Mouse (Mus musculus): ENCODE results near the gene Nfkb2. TPM values are rescaled to one million over a fixed set of nuclear protein-coding genes. Genes with fewer than 3 reads are reported as not detected.

The Nfkb2 gene
- 68.3 and 139 TPM in 2 replicates for polyA plus RNA-seq (2012; rRNA removed; ENCODE audit: low replicate concordance)

DNA sequence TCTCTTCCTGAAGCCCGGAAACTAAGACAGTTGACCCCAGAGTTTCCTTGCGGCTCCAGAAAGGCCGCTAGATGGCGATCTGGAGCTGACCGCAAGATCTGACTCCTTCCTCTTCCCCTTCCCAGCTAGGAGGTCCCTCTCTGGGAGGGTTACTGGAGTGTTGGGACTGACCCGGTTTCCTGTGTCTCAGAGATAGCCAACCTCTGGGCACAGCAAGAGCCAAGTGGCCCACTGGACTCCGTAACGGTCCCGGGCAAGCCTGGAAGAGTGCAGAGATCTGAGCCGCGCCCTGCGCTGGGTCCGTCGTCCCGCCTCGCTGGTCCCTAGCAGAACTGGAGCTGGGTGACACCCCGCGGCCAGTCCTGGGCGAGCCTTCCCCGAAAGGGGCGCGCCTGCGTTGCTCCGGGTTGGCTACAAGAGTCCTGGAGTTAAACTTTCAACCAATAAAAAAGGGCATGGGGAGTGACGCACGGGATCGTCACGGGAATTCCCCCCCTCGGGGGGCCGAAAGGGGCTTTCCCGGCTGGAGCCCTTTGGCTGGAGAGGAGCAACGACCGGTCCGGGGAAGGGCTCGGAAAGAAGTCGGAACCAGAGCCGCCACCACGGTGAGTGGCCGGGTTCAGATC, at the start of gene Nfkb2:
Gene Nfkb2 (plus strand): TSS at position 105 of the 626 bp plus-strand sequence.

DNA sequence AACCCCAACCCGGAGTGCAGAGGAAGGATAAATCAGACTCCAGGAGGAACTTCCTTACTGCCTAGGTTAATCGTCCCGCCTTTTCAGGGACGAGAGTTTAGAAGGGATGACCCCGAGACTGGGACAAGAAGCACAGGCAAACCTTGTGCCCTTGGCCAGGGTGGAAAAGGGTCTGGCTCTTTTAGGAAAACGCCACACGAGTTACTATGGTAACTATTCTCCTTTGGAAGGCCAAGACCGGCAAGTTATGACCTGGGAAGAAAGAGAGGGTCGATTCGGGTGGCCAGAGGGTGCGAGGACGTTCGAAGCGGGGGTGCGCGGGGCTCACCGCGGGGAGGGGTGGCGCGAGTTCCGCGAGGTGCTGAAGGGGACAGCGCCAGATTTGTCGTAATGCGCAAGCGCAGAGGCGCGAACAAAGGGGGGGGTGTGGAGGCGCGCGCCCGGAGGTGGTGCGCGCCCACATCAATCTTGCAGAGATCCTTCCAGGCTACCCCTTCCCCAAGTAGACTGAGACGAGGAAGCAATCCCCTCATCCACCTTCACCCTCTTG, 22.7 kb downstream of the Nfkb2 start, which contains the start of gene Psd:
Gene Psd (minus strand): TSS at position 401 of the 550 bp plus-strand sequence.

DNA sequence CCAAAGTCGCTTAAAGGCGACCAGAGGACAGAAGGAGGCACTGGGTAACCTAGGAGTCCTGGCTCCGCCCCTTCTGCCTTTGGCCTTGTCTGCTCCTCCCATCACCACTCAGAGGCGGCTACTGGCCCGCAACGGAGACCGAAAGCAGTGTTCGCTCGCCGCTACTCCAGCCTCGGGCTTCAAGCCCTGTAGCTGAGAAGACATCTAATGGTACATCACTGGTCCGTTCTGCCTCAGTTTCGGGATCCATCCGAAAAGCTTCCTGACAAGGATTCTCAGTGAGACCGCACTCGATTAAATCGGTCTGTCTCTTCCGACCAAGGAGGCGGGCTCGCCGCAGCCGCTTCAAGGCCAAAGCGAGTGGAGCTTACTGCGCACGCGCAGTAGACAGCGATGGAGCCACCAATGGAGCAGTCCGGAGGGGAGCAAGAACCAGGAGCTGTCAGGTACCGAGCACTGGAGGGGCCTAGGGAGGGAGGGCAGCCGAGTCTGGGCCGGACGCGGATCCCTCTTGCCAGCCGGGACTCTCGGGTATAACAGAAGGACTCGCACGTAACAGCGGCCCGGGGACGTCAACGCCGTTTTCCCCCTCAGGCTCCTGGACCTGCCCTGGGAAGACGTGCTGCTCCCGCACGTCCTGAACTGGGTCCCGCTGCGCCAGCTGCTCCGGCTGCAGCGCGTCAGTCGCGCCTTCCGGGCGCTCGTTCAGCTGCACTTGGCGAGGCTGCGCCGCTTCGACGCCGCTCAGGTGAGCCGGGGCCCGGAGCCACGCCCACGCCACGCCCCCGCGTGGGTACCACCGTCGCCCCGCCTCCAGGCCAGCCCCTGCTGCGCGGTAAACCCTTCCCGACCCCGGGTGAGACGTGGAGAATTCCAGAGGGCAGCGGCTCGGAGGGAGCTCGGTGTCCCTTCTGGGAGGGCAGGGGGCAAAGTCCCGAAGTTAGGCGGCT, 24.2 kb downstream of the Nfkb2 start, which contains the start of gene Fbxl15:
Gene Fbxl15 (plus strand): TSS at position 104 of the 950 bp plus-strand sequence.

DNA sequence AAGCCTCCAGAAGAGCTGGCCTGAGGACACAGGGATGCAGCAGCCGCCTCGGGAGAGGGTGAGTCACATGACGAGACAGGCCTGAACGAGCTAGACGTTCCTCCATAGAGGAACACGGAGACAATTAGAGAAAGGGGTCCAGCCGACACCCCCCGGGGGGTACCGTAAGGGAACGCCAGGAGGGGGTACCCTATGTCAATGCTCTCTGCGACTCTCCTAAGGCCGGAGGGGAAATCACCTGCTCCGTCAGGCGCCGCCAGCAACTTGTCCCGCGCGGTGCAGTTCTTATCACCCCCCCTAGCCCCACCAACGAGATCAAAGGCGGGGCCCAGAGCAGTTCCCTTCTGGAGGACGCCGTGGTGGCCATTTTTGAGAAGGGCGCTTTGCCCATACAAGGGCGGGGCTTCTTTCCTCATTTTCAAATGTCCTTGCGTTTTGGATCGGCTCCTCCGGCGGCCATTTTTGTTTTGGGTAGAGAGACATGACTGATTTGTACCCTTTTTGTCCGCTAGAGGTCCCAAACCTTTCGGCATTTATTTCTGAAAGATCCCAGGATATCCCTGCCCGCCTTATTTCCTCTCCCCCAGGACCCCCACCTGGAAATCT, 34.3 kb downstream of the Nfkb2 start, which contains the start of gene Cuedc2:
Gene Cuedc2 (minus strand): TSS at position 372 of the 606 bp plus-strand sequence.

GRCm38 (mm10) chr19:46350168-46350932, 46.2 kb downstream of the Nfkb2 start, which contains the start of gene 2310034G01Rik:
Gene 2310034G01Rik, minus strand, starts transcription at chr19:46350302.

Other genes with a start within 250 kb of the Nfkb2 start
- gene Nolc1, start 228.5 kb upstream of the Nfkb2 start, polyA plus RNA-seq (2012; rRNA removed; ENCODE audit: low replicate concordance), result 8.1 and 8.7 TPM in 2 replicates
- gene Elovl3, start 172.4 kb upstream of the Nfkb2 start, polyA plus RNA-seq (2012; rRNA removed; ENCODE audit: low replicate concordance), result 1.9 and 13.0 TPM in 2 replicates
- 0.10 and 1.1 TPM in 2 replicates for gene Pitx3, start 156.0 kb upstream of the Nfkb2 start, polyA plus RNA-seq (2012; rRNA removed; ENCODE audit: low replicate concordance)
- gene Gbf1, start 151.8 kb upstream of the Nfkb2 start, polyA plus RNA-seq (2012; rRNA removed; ENCODE audit: low replicate concordance), result 75.0 and 139 TPM in 2 replicates
- 2.5 and 5.7 TPM in 2 replicates for gene Psd, start 22.8 kb downstream of the Nfkb2 start, polyA plus RNA-seq (2012; rRNA removed; ENCODE audit: low replicate concordance)
- 15.5 and 33.7 TPM in 2 replicates for gene Fbxl15, start 23.9 kb downstream of the Nfkb2 start, polyA plus RNA-seq (2012; rRNA removed; ENCODE audit: low replicate concordance)
- gene Cuedc2, start 34.4 kb downstream of the Nfkb2 start, polyA plus RNA-seq (2012; rRNA removed; ENCODE audit: low replicate concordance), result 50.5 and 53.3 TPM in 2 replicates
- gene Mfsd13a, start 36.8 kb downstream of the Nfkb2 start, polyA plus RNA-seq (2012; rRNA removed; ENCODE audit: low replicate concordance), result 18.6 and 29.8 TPM in 2 replicates
- gene 2310034G01Rik, start 46.0 kb downstream of the Nfkb2 start, polyA plus RNA-seq (2012; rRNA removed; ENCODE audit: low replicate concordance), result 0.69 and 1.1 TPM in 2 replicates
- 93.6 and 128 TPM in 2 replicates for gene Actr1a, start 91.4 kb downstream of the Nfkb2 start, polyA plus RNA-seq (2012; rRNA removed; ENCODE audit: low replicate concordance)
- gene Sufu, start 92.6 kb downstream of the Nfkb2 start, polyA plus RNA-seq (2012; rRNA removed; ENCODE audit: low replicate concordance), result 18.6 and 25.1 TPM in 2 replicates
- gene Trim8, start 197.4 kb downstream of the Nfkb2 start, polyA plus RNA-seq (2012; rRNA removed; ENCODE audit: low replicate concordance), result 34.8 and 83.0 TPM in 2 replicates